Mouse (Mus musculus): ENCODE measurements around the gene Olfr689. TPM values are rescaled to one million over a fixed set of nuclear protein-coding genes. Genes with fewer than 3 reads are reported as not detected.
"Not testable (repeated sequence)": the region's sequence is repeated elsewhere in the genome, so short reads cannot be mapped to it uniquely, and the experiment has no call there.

Olfr689 gene
- polyA plus RNA-seq, 1 experiment from 2014 or later = not detected

GRCm38 (mm10) chr7:105356487-105356886 is 45.5 kb downstream of the Olfr689 start:
- not testable (repeated sequence) for H3K4me1 ChIP-seq (ENCODE audit: control insufficient read depth, insufficient read depth, low read length); H3K27me3 ChIP-seq (ENCODE audit: control insufficient read depth, insufficient read depth, low read length); H3K9ac ChIP-seq (ENCODE audit: low read length); ATAC-seq (ENCODE audit: insufficient number of reproducible peaks, low FRiP score, low TSS enrichment, low read depth); H3K36me3 ChIP-seq (ENCODE audit: control insufficient read depth, insufficient read depth, low read length); DNase-seq (ENCODE audit: low spot score); H3K27ac ChIP-seq (replicated peaks; ENCODE audit: low read depth, low read length); H3K9me3 ChIP-seq (ENCODE audit: control insufficient read depth, low read length); H3K4me3 ChIP-seq (ENCODE audit: low read depth, low read length); H3K4me2 ChIP-seq (ENCODE audit: low read depth, severe bottlenecking)
- WGBS = 94% methylated on average over 1 of the region's 2 CpGs

GRCm38 (mm10) chr7:105361713-105362112 is 50.7 kb downstream of the Olfr689 start:
- Histone ChIP-seq H3K4me2 (ENCODE audit: low read depth, severe bottlenecking) (no peak overlapping the region), H3K9me3 (ENCODE audit: control insufficient read depth, low read length) (no peaks in the 10 kb centered on the region), H3K27me3 (ENCODE audit: control insufficient read depth, insufficient read depth, low read length) (no peaks in the 10 kb centered on the region), H3K36me3 (ENCODE audit: control insufficient read depth, insufficient read depth, low read length) (no peaks in the 10 kb centered on the region), H3K27ac (replicated peaks; ENCODE audit: low read depth, low read length) (no peak overlapping the region), H3K9ac (ENCODE audit: low read length) (no peak overlapping the region), H3K4me1 (ENCODE audit: control insufficient read depth, insufficient read depth, low read length) (no peaks in the 10 kb centered on the region), H3K4me3 (ENCODE audit: low read depth, low read length) (no peak overlapping the region)
- no peak for DNase-seq (ENCODE audit: low spot score)
- no peak for ATAC-seq (ENCODE audit: insufficient number of reproducible peaks, low FRiP score, low TSS enrichment, low read depth)
- WGBS = 78% methylated on average over 2 of the region's 2 CpGs

GRCm38 (mm10) chr7:105367268-105367667 is 56.3 kb downstream of the Olfr689 start:
- ATAC-seq (ENCODE audit: insufficient number of reproducible peaks, low FRiP score, low TSS enrichment, low read depth) (no peak), DNase-seq (ENCODE audit: low spot score) (no peak)
- 78% methylated on average over 5 of the region's 5 CpGs for WGBS
- Histone ChIP-seq H3K27ac (replicated peaks; ENCODE audit: low read depth, low read length) (no peak overlapping the region), H3K4me2 (ENCODE audit: low read depth, severe bottlenecking) (no peak overlapping the region), H3K27me3 (ENCODE audit: control insufficient read depth, insufficient read depth, low read length) (no peaks in the 10 kb centered on the region), H3K4me3 (ENCODE audit: low read depth, low read length) (no peak overlapping the region), H3K9me3 (ENCODE audit: control insufficient read depth, low read length) (no peaks in the 10 kb centered on the region), H3K36me3 (ENCODE audit: control insufficient read depth, insufficient read depth, low read length) (no peaks in the 10 kb centered on the region), H3K4me1 (ENCODE audit: control insufficient read depth, insufficient read depth, low read length) (no peaks in the 10 kb centered on the region), H3K9ac (ENCODE audit: low read length) (no peak overlapping the region)

GRCm38 (mm10) chr7:105367930-105368329 is 57.0 kb downstream of the Olfr689 start, which contains the start of gene Olfr692:
Olfr692 (plus strand) TSS chr7:105368230.
- Histone ChIP-seq H3K4me2 (ENCODE audit: low read depth, severe bottlenecking) (no peak within 1 kb of the TSS), H3K9ac (ENCODE audit: low read length) (no peak within 1 kb of the TSS), H3K4me1 (ENCODE audit: control insufficient read depth, insufficient read depth, low read length) (no peaks in the 10 kb centered on the region), H3K4me3 (ENCODE audit: low read depth, low read length) (no peak within 1 kb of the TSS), H3K9me3 (ENCODE audit: control insufficient read depth, low read length) (no peaks in the 10 kb centered on the region), H3K36me3 (ENCODE audit: control insufficient read depth, insufficient read depth, low read length) (no peaks in the 10 kb centered on the region), H3K27me3 (ENCODE audit: control insufficient read depth, insufficient read depth, low read length) (no peaks in the 10 kb centered on the region), H3K27ac (replicated peaks; ENCODE audit: low read depth, low read length) (no peak within 1 kb of the TSS)
- DNase-seq (ENCODE audit: low spot score) (no peak), ATAC-seq (ENCODE audit: insufficient number of reproducible peaks, low FRiP score, low TSS enrichment, low read depth) (no peak)
- WGBS = 93% methylated on average over 1 of the region's 1 CpGs

- Histone ChIP-seq H3K4me2 (ENCODE audit: low read depth, severe bottlenecking) (no peak overlapping the region), H3K4me3 (ENCODE audit: low read depth, low read length) (no peak overlapping the region), H3K9ac (ENCODE audit: low read length) (no peak overlapping the region), H3K36me3 (ENCODE audit: control insufficient read depth, insufficient read depth, low read length) (no peaks in the 10 kb centered on the region), H3K9me3 (ENCODE audit: control insufficient read depth, low read length) (no peaks in the 10 kb centered on the region), H3K4me1 (ENCODE audit: control insufficient read depth, insufficient read depth, low read length) (no peaks in the 10 kb centered on the region), H3K27me3 (ENCODE audit: control insufficient read depth, insufficient read depth, low read length) (no peaks in the 10 kb centered on the region), H3K27ac (replicated peaks; ENCODE audit: low read depth, low read length) (no peak overlapping the region)
- 0 out of 2 replicates have a peak, but pooled peaks have one; percentile 21 for ATAC-seq (ENCODE audit: insufficient number of reproducible peaks, low FRiP score, low TSS enrichment, low read depth)
- WGBS = 92% methylated on average over 4 of the region's 4 CpGs
- DNase-seq (ENCODE audit: low spot score) = no peak
These were observed 57.6 kb downstream of the Olfr689 start for GRCm38 (mm10) chr7:105368521-105368920.

Other genes starting within 250 kb of the Olfr689 start
- gene Olfr678, start 246.7 kb upstream of the Olfr689 start, polyA plus RNA-seq (2014; fragmentation: Nextera tagmentation; extraction: Ambion mirVana) = not detected in 2 replicates
- gene Olfr679, start 230.0 kb upstream of the Olfr689 start, polyA plus RNA-seq (2014; fragmentation: Nextera tagmentation; extraction: Ambion mirVana) = not detected in 2 replicates
- not detected in 2 replicates for gene Olfr680-ps1, start 218.3 kb upstream of the Olfr689 start, polyA plus RNA-seq (2014; fragmentation: Nextera tagmentation; extraction: Ambion mirVana)
- gene Olfr681, start 194.3 kb upstream of the Olfr689 start, polyA plus RNA-seq (2014; fragmentation: Nextera tagmentation; extraction: Ambion mirVana) = not detected in 2 replicates
- gene Olfr683, start 164.2 kb upstream of the Olfr689 start, polyA plus RNA-seq (2014; fragmentation: Nextera tagmentation; extraction: Ambion mirVana) = not detected in 2 replicates
- gene Olfr684, start 147.5 kb upstream of the Olfr689 start, polyA plus RNA-seq (2014; fragmentation: Nextera tagmentation; extraction: Ambion mirVana) = not detected in 2 replicates
- gene Olfr685, start 125.2 kb upstream of the Olfr689 start, polyA plus RNA-seq (2014; fragmentation: Nextera tagmentation; extraction: Ambion mirVana) = not detected in 2 replicates
- not detected in 2 replicates for gene Olfr686, start 103.7 kb upstream of the Olfr689 start, polyA plus RNA-seq (2014; fragmentation: Nextera tagmentation; extraction: Ambion mirVana)
- gene Olfr688, start 23.1 kb upstream of the Olfr689 start, polyA plus RNA-seq (2014; fragmentation: Nextera tagmentation; extraction: Ambion mirVana) = not detected in 2 replicates
- not detected in 2 replicates for gene Olfr690, start 22.9 kb downstream of the Olfr689 start, polyA plus RNA-seq (2014; fragmentation: Nextera tagmentation; extraction: Ambion mirVana)
- not detected in 2 replicates for gene Olfr691, start 31.1 kb downstream of the Olfr689 start, polyA plus RNA-seq (2014; fragmentation: Nextera tagmentation; extraction: Ambion mirVana)
- gene Olfr692, start 57.1 kb downstream of the Olfr689 start, polyA plus RNA-seq (2014; fragmentation: Nextera tagmentation; extraction: Ambion mirVana) = not detected in 2 replicates
- gene Gm5901, start 63.9 kb downstream of the Olfr689 start, polyA plus RNA-seq (2014; fragmentation: Nextera tagmentation; extraction: Ambion mirVana) = not detected in 2 replicates
- gene Fam160a2, start 88.9 kb downstream of the Olfr689 start, polyA plus RNA-seq (2014; fragmentation: Nextera tagmentation; extraction: Ambion mirVana) = 36.6 and 37.3 TPM in 2 replicates
- not detected in 2 replicates for gene Cnga4, start 93.4 kb downstream of the Olfr689 start, polyA plus RNA-seq (2014; fragmentation: Nextera tagmentation; extraction: Ambion mirVana)
- not detected in 2 replicates for gene Cckbr, start 114.6 kb downstream of the Olfr689 start, polyA plus RNA-seq (2014; fragmentation: Nextera tagmentation; extraction: Ambion mirVana)
- gene Cavin3, start 171.1 kb downstream of the Olfr689 start, polyA plus RNA-seq (2014; fragmentation: Nextera tagmentation; extraction: Ambion mirVana) = 21.0 and 21.1 TPM in 2 replicates
- gene Smpd1, start 243.2 kb downstream of the Olfr689 start, polyA plus RNA-seq (2014; fragmentation: Nextera tagmentation; extraction: Ambion mirVana) = 31.6 and 32.6 TPM in 2 replicates